Mouse (Mus musculus) forebrain, embryonic 11.5 days (tissue): ENCODE results near the gene Rab37. TPM values are rescaled to one million over a fixed set of nuclear protein-coding genes. Genes with fewer than 3 reads are reported as not detected.

Experiments used
- ATAC-seq: fragments of 200-750 bp; cut with Nextera tagmentation; replicated peaks from 2 replicates; pipeline ENCODE4 v1.8.0; 2017; ENCODE audit warnings: moderate TSS enrichment; ENCODE audit not compliant: low FRiP score
- DNase-seq: peaks from one replicate; pipeline ENCODE4 v3.0.0-alpha.2; 2017; ENCODE audit warnings: low spot score
- H3K27ac ChIP-seq: fragments of 300-500 bp; sonication (generic); 2 replicates; pipeline ENCODE4 v1.5.1; 2014; ENCODE audit warnings: low read depth, low read length
- H3K27me3 ChIP-seq: fragments of 300-500 bp; sonication (generic); 2 replicates; pipeline ENCODE4 v1.6.1; 2014; ENCODE audit warnings: mild to moderate bottlenecking, low read length, mixed read lengths; ENCODE audit not compliant: control insufficient read depth, insufficient read depth
- H3K36me3 ChIP-seq: fragments of 300-500 bp; sonication (generic); 2 replicates; pipeline ENCODE4 v1.6.1; 2014; ENCODE audit warnings: mild to moderate bottlenecking, low read length, moderate library complexity, mixed read lengths; ENCODE audit not compliant: control insufficient read depth, insufficient read depth
- H3K4me1 ChIP-seq: fragments of 300-500 bp; sonication (generic); replicated peaks from 2 replicates; pipeline ENCODE4 v1.6.1; 2014; ENCODE audit warnings: low read length, mixed read lengths; ENCODE audit not compliant: control insufficient read depth, insufficient read depth
- H3K4me2 ChIP-seq: fragments of 300-500 bp; sonication (generic); 2 replicates; pipeline ENCODE4 v1.6.1; 2014; ENCODE audit warnings: low read depth, mild to moderate bottlenecking, low read length, moderate library complexity, mixed read lengths; ENCODE audit not compliant: severe bottlenecking
- H3K4me3 ChIP-seq: fragments of 300-500 bp; sonication (generic); 2 replicates; pipeline ENCODE4 v1.5.1; 2014; ENCODE audit warnings: low read depth, low read length
- H3K9ac ChIP-seq: fragments of 300-500 bp; sonication (generic); 2 replicates; pipeline ENCODE4 v1.6.1; 2014; ENCODE audit warnings: low read length
- H3K9me3 ChIP-seq: fragments of 300-500 bp; sonication (generic); 2 replicates; pipeline ENCODE4 v1.6.1; 2016; ENCODE audit warnings: low read length, mixed read lengths; ENCODE audit not compliant: control insufficient read depth
- WGBS: fragments of 180-500 bp; shearing (Covaris S2); extraction: QIAGEN DNeasy Blood & Tissue Kit; methylation state at CpG from one replicate; pipeline ENCODE4 v1.1.7; 2014; 5-methylcytosine and 5-hydroxymethylcytosine counted together
- polyA plus RNA-seq: library from polyadenylated mRNA; unstranded; fragments of >200 nt; fragmentation: Nextera tagmentation; extraction: Ambion mirVana; gene quantifications from 2 replicates; pipeline ENCODE4 v1.2.1, GENCODE M21; 2014

Rab37 gene
- polyA plus RNA-seq, 1 experiment from 2014 or later, result 0.98 TPM

DNA sequence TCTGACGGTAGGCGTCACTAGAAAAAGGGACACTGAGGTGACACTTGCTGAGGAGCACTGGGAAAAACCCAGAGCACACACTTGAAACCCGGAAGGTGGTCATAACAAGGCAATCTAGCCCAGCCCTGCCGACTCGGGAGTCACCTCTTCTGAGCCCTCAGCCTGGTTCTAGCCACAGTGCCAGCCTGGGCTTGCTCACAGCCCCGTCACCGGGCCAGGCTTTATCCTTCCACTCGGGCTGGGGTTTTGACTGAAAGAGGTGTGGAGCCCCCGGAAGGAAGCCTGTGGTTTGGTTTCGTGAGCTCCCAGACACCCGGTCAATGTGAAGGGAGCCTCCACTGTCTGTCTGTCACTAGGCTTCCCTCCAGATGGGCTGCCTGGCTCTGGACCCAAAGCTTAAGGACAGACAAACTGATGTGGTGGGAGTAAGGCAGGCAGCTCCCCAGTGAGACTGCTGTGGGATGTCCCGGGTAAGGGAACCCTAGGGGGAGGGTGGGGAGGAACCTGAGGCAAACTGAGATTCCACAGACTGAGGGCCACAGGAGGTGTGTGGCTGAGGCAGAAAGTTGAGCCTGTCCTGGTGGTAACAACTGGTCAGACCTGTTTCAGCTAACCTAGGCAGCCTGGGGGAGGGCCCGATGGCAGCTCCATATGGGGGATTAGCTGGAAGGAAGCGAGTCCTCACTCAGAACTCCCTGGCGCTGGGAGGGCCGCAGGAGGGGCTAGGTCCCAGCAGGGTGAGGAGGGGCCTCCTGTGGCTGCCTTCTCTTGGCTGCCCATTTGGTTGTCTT is 82.5 kb downstream of the Rab37 start:
- H3K4me1 ChIP-seq, result peaks cover 34% of the 10 kb centered on the region
- peaks cover 4% of the 10 kb centered on the region; the same call in 1 of the 2 replicates for H3K27me3 ChIP-seq

DNA sequence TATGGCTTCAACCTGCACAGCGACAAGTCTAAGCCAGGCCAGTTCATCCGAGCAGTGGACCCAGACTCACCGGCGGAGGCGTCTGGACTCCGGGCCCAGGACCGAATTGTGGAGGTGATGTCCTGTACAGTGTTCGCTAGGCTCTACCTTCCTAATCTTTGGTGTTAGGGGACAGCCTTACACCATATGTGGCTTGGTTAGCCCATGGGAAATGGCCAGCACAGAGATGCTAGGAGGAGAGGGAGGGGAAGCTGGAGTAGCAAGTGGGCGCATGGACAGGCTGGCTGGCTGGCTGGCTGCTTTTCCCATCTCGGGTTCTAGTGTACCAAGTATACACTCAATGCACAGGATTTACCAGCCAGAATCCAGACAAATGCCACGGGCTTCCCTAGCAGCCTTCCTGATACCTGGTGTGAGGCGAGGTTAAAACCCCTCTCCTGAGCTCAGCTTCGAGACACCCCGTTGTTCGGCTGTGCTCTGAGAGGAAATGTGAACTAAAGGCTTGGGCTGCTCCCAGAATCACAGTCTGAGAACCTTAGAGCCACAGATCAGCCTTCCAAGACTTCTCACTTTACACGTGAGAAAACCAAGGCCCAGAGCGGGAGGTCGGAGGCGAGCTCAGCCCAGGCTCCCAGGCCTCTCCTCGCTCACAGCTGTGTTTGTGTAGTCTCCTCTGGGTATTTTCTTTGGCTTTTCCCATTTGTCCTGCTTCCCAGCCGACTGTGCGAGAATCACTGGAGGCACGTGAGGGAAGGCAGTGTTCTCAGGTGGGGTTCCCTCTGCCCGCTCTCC is 85.4 kb downstream of the Rab37 start:
- H3K27ac ChIP-seq, result no peak overlapping the region
- no peaks in the 10 kb centered on the region for H3K36me3 ChIP-seq
- H3K9ac ChIP-seq, result no peak overlapping the region
- peaks cover 32% of the 10 kb centered on the region for H3K4me1 ChIP-seq
- peaks cover 4% of the 10 kb centered on the region; the same call in 1 of the 2 replicates for H3K27me3 ChIP-seq
- H3K4me2 ChIP-seq, result no peak overlapping the region
- ATAC-seq (no peak), DNase-seq (no peak)
- WGBS, result 63% methylated on average over 24 of the region's 24 CpGs
- no peak overlapping the region for H3K4me3 ChIP-seq
- H3K9me3 ChIP-seq, result no peaks in the 10 kb centered on the region

More for the DNA sequence above, 82.5 kb downstream of the Rab37 start:
- WGBS, result 10% methylated on average over 16 of the region's 16 CpGs
- Histone ChIP-seq H3K9ac (no peak overlapping the region), H3K4me3 (no peak overlapping the region), H3K4me2 (no peak overlapping the region), H3K9me3 (no peaks in the 10 kb centered on the region), H3K36me3 (no peaks in the 10 kb centered on the region), H3K27ac (no peak overlapping the region)
- ATAC-seq (no peak), DNase-seq (peak; percentile 50)

DNA sequence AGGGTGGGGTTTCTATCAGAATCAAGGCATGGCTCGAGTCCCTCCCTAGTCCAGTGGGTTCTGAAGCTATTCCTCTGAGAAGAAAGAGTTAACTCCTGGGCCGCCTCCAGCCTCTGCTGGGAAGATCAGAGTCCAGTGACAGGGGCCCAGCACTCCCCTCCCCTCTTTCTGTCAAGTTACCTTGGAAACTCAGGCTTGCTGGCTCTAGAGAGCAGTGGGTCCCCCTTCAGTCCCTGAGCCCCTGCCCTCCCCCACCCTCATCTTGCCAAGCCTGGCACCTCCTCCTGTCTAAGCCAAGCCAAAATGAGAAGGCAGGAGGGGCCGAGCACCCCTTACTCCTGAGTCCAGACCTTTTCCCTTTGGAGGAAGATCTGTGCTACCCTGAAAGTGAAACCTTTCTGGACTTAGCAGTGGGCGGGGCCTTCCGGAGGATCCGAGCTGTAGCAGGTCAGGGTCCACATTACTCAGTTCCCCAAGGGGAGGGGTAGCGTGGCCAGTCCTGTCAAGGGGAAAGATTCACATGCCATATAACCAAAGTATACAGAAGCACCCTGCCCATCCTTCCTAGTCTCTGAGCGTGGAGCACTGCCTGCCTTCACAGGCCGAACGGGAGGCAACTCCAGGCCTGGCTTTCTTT is 86.4 kb downstream of the Rab37 start:
- ATAC-seq (no peak), DNase-seq (peak; percentile 65)
- Histone ChIP-seq H3K9ac (no peak overlapping the region; the same call in 1 of the 2 replicates), H3K9me3 (no peaks in the 10 kb centered on the region), H3K4me3 (no peak overlapping the region), H3K4me2 (0 out of 2 replicates have a peak overlapping the region, but pooled peaks have one; percentile 26), H3K36me3 (no peaks in the 10 kb centered on the region), H3K4me1 (peaks cover 30% of the 10 kb centered on the region), H3K27ac (no peak overlapping the region), H3K27me3 (peaks cover 4% of the 10 kb centered on the region; the same call in 1 of the 2 replicates)
- 32% methylated on average over 9 of the region's 10 CpGs for WGBS

DNA sequence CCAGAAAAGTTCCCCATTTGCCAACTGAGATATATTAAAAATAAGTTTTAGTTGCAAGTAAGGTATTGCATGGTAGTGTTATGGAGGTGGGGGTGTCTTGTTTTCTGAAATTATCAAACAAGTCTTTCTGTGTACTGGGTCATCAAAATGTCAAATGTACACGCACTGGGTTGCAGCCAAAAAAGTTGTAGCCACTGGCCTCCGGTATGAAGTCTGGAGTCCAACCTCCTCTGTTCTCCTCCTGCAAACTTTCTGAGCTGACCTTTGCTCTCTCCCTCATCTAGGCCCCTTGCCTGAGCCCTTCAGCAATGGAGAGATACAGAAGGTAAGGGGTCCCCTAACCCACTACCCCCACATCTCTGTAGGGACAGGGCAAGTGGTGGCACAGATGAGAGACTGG is 87.5 kb downstream of the Rab37 start:
- ATAC-seq (no peak), DNase-seq (no peak)
- WGBS, result 86% methylated on average over 2 of the region's 2 CpGs
- Histone ChIP-seq H3K4me3 (no peak overlapping the region), H3K4me2 (no peak overlapping the region), H3K27ac (no peak overlapping the region), H3K27me3 (peaks cover 2% of the 10 kb centered on the region; the same call in 1 of the 2 replicates), H3K36me3 (no peaks in the 10 kb centered on the region), H3K9me3 (no peaks in the 10 kb centered on the region), H3K4me1 (peaks cover 27% of the 10 kb centered on the region), H3K9ac (no peak overlapping the region)

DNA sequence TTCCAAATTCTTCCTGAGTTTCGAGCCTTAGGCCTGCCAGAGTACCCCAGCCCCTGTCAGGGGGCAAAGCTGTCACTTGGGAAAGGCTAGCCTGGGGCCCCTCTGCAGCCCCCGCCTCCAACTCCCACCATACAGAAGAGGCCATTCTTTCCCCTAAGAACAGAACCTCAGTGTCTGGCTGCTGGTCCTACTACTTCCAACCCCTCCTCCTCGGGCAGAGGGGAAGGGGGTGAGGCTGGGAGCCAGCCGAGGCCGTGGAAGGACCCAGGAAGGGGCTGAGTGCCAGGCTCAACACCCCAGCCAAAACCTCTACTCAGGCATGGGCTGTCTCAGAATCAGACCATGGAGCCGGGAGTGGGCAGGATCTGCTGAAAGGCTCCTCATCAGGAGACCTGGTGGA is 88.0 kb downstream of the Rab37 start:
- Histone ChIP-seq H3K9ac (no peak overlapping the region), H3K4me2 (no peak overlapping the region), H3K27me3 (no peaks in the 10 kb centered on the region), H3K4me1 (peaks cover 24% of the 10 kb centered on the region), H3K4me3 (no peak overlapping the region), H3K9me3 (no peaks in the 10 kb centered on the region), H3K36me3 (no peaks in the 10 kb centered on the region), H3K27ac (no peak overlapping the region)
- WGBS, result 79% methylated on average over 6 of the region's 6 CpGs
- ATAC-seq (no peak), DNase-seq (no peak)

DNA sequence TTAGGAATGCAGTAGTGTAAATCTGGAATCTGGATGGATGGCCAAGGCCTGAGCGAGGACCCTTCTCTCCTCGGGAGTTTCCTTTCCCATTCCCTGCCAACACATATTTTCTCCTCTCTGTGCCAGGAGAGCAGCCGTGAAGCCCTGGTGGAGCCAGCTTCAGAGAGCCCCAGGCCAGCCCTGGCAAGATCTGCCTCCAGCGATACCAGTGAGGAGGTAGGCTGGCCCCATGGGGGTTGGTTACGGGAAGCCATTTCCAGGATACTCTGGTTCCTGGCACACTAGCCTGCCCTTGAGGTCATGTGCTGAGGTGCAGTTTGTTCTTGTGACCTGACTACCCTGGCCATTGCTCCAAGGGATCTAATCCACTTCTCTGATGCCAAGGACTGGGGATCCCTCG is 88.7 kb downstream of the Rab37 start:
- H3K4me1 ChIP-seq, result peaks cover 23% of the 10 kb centered on the region
- 91% methylated on average over 6 of the region's 6 CpGs for WGBS
- no peaks in the 10 kb centered on the region for H3K36me3 ChIP-seq
- ATAC-seq (no peak), DNase-seq (no peak)
- no peak overlapping the region for H3K27ac ChIP-seq
- no peak overlapping the region for H3K4me3 ChIP-seq
- no peak overlapping the region for H3K9ac ChIP-seq
- H3K9me3 ChIP-seq, result no peaks in the 10 kb centered on the region
- no peaks in the 10 kb centered on the region for H3K27me3 ChIP-seq
- no peak overlapping the region for H3K4me2 ChIP-seq

DNA sequence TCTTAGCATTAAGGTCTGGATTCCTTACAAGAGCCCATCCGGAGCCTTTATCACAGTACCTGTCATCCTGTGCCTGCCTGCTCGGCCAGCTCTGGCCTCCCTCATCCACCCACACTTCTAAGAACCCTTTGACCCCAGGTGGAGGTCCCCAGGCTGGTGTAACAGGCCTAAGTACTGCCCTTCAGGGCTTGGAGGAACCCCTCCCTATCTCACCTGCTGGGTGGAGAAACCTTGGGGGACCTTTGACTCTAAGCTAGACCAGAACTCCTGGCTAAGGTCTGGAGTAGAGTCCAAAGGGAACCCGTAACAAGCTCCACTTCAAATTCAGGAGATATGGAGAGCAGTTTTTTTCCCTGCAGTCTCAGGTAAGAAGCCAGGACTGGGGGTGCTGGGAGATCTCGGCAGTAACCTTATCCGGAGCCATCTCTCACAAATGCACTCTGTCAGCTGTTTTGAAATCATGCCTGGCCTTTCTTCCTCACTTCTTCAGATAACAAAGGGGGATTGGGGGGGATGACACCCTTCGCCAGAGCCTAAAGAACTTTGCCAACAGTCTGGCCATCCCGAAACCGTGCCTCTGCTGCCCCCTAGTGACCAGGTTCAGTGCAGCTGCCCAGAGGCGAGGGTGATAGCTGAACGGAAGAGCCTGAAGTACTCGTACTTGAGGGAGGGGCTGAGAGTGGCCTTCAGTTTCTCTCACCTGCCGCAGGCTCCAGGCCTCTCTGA is 90.8 kb downstream of the Rab37 start:
- H3K4me3 ChIP-seq, result no peak overlapping the region
- no peaks in the 10 kb centered on the region for H3K9me3 ChIP-seq
- H3K9ac ChIP-seq, result no peak overlapping the region
- H3K36me3 ChIP-seq, result no peaks in the 10 kb centered on the region
- H3K27ac ChIP-seq, result no peak overlapping the region
- peak; percentile 92 for DNase-seq
- 21% methylated on average over 12 of the region's 12 CpGs for WGBS
- peaks cover 11% of the 10 kb centered on the region for H3K4me1 ChIP-seq
- peak; percentile 35 for ATAC-seq
- no peaks in the 10 kb centered on the region for H3K27me3 ChIP-seq
- no peak overlapping the region for H3K4me2 ChIP-seq

DNA sequence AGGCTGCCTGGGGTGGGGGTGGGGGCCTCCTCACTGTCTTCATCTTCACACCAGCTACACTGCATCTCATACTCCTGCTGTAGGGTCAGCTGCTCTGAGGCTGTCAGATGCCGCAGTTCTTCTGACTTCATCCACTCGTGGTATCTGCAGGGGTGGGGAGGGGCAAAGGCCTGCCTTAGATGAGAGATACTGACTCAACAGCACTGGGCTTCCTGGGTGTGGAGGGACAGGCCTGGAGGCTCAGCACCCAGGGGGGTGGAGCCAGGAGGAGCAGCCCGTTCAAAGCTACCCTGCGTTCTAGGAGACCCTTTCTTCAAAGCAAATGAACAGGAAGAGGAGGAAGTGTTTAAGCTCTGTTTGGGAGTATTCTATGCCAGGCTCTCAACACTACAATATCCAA is 93.7 kb downstream of the Rab37 start:
- 45% methylated on average over 4 of the region's 4 CpGs for WGBS
- Histone ChIP-seq H3K36me3 (no peaks in the 10 kb centered on the region), H3K4me2 (no peak overlapping the region), H3K4me3 (no peak overlapping the region), H3K27me3 (no peaks in the 10 kb centered on the region), H3K27ac (no peak overlapping the region), H3K9me3 (no peaks in the 10 kb centered on the region), H3K4me1 (peaks cover 4% of the 10 kb centered on the region; the same call in 1 of the 2 replicates), H3K9ac (no peak overlapping the region)
- no peak for ATAC-seq
- DNase-seq, result no peak
